8 mouse cellular contexts compared by ENCODE assay signal in the genomic region with DNA sequence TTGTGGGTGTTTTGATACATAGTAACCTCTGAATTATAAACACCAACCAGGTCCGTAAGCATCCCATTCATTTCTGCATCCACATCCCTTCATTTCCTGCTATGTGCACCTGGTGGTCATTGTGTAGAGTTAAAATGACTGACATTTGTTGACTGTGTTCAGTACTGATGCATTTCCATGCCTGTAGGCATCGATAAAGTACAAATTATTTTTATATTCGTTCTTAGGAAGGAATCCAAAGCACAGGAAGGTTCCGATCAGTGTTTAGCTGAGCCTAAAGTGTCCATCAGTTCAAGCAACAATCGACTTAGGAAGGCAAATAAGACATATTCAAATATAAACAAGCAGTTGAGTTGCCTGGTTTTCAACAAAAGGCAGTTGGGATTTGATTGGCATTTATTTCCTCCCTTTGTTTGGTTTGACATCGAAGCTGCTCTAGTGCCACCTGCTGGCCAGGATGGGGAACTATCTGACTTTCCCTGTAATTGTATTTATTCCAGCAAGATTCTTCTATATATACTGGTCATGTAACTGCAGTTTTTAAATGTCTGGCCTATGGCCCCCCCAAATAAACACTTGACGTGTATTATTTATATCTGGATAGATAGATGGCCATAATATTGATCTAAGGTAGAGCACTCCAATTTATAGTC.
DNase-seq lines count a peak whose midpoint lies in the region; ATAC-seq and TF ChIP-seq lines count a peak whose summit lies in the region.

No protein-coding gene starts in this region.

- intact Hi-C loops in gastrocnemius, adult 2 months (cut with DNase I), result loop anchor here (1.0 to 2.0 kb wide), 2 partner anchors 111 to 305 kb away; no protein-coding TSS in a partner anchor
- intact Hi-C loops in left cerebral cortex, postnatal 25 days (cut with DNase I), result loop anchor here (1.0 kb wide), 2 partner anchors 111 to 124 kb away; no protein-coding TSS in a partner anchor

- peak; percentile 70 to 82 for DNase-seq in heart, adult 18-20 months
- peak; percentile 78 to 84 for DNase-seq in cerebellum, postnatal 25 days
- DNase-seq in gastrocnemius, adult 2 months, result peak; percentile 72
- DNase-seq in intestine, embryonic 14.5 days (ENCODE audit: low spot score), result peak; percentile 73
- peak; percentile 77 to 81 for DNase-seq in left cerebral cortex, postnatal 25 days (ENCODE audit: low spot score in 2 of 2)
- DNase-seq in spleen, postnatal 10 days (ENCODE audit: low spot score in 2 of 2), result peak; percentile 41 to 76

- no peak overlapping the region for H3K27ac ChIP-seq in heart, embryonic 11.5 days (ENCODE audit: low read depth, low read length)
- peak overlapping the region; percentile 67 for H3K27ac ChIP-seq in gastrocnemius, adult 2 months
- no peak overlapping the region for H3K27ac ChIP-seq in intestine, embryonic 14.5 days (ENCODE audit: low read depth)
- peak overlapping the region; percentile 76 for H3K27ac ChIP-seq in midbrain, embryonic 15.5 days

- no peak overlapping the region for H3K9ac ChIP-seq in heart, embryonic 11.5 days (ENCODE audit: low read depth, low read length)
- no peak overlapping the region for H3K9ac ChIP-seq in intestine, embryonic 14.5 days (ENCODE audit: low read length)
- no peak overlapping the region for H3K9ac ChIP-seq in midbrain, embryonic 15.5 days

- 43% methylated on average over 7 of the region's 7 CpGs for WGBS in heart, embryonic 11.5 days (ENCODE audit: insufficient replicate concordance)
- 38% methylated on average over 7 of the region's 7 CpGs for WGBS in intestine, embryonic 14.5 days
- WGBS in midbrain, embryonic 15.5 days, result 32% methylated on average over 7 of the region's 7 CpGs

- H3K9me3 ChIP-seq in heart, embryonic 11.5 days (replicated peaks; ENCODE audit: control insufficient read depth, low read length), result no peaks in the 10 kb centered on the region
- H3K9me3 ChIP-seq in intestine, embryonic 14.5 days (ENCODE audit: control insufficient read depth, low read length), result no peaks in the 10 kb centered on the region
- no peaks in the 10 kb centered on the region for H3K9me3 ChIP-seq in midbrain, embryonic 15.5 days

- H3K4me1 ChIP-seq in heart, embryonic 11.5 days (ENCODE audit: control insufficient read depth, insufficient read depth, low read length), result peaks cover 5% of the 10 kb centered on the region; the same call in 1 of the 2 replicates
- H3K4me1 ChIP-seq in intestine, embryonic 14.5 days (replicated peaks; ENCODE audit: control insufficient read depth, insufficient read depth, low read length), result no peaks in the 10 kb centered on the region; the same call in 1 of the 2 replicates
- peaks cover 9% of the 10 kb centered on the region for H3K4me1 ChIP-seq in midbrain, embryonic 15.5 days

- H3K36me3 ChIP-seq in heart, embryonic 11.5 days (ENCODE audit: control insufficient read depth, insufficient read depth, low read length), result no peaks in the 10 kb centered on the region
- H3K36me3 ChIP-seq in intestine, embryonic 14.5 days (ENCODE audit: control insufficient read depth, insufficient read depth, low read length), result no peaks in the 10 kb centered on the region
- no peaks in the 10 kb centered on the region for H3K36me3 ChIP-seq in midbrain, embryonic 15.5 days (replicated peaks)

- no peak overlapping the region for H3K4me3 ChIP-seq in heart, embryonic 11.5 days (ENCODE audit: low read depth, low read length)
- H3K4me3 ChIP-seq in gastrocnemius, adult 2 months, result no peak overlapping the region
- H3K4me3 ChIP-seq in intestine, embryonic 14.5 days (ENCODE audit: low read depth, low read length), result no peak overlapping the region
- H3K4me3 ChIP-seq in midbrain, embryonic 15.5 days, result no peak overlapping the region

- H3K4me2 ChIP-seq in heart, embryonic 11.5 days, result no peak overlapping the region
- H3K4me2 ChIP-seq in intestine, embryonic 14.5 days (ENCODE audit: low read length), result no peak overlapping the region
- no peak overlapping the region for H3K4me2 ChIP-seq in midbrain, embryonic 15.5 days

- peak; percentile 90 for TF ChIP-seq CTCF in gastrocnemius, adult 2 months (IDR thresholded peaks at IDR 0.05)

- ATAC-seq in heart, embryonic 11.5 days (replicated peaks; ENCODE audit: insufficient number of reproducible peaks, low FRiP score, low TSS enrichment), result no peak; the same call in 1 of the 2 replicates
- 0 out of 2 replicates have a peak, but pooled peaks have one; percentile 44 for ATAC-seq in intestine, embryonic 14.5 days (replicated peaks; ENCODE audit: low FRiP score, low TSS enrichment, low read depth)
- ATAC-seq in midbrain, embryonic 15.5 days (replicated peaks), result peak; percentile 71

- no peaks in the 10 kb centered on the region for H3K27me3 ChIP-seq in heart, embryonic 11.5 days (ENCODE audit: control insufficient read depth, insufficient read depth, low read length)
- no peaks in the 10 kb centered on the region for H3K27me3 ChIP-seq in intestine, embryonic 14.5 days (replicated peaks; ENCODE audit: control insufficient read depth, insufficient read depth, low read length)
- no peaks in the 10 kb centered on the region for H3K27me3 ChIP-seq in midbrain, embryonic 15.5 days (replicated peaks)

Comparison
In these comparisons a context has a peak if more than half of its experiments do, and no peak if none do; other contexts are left out.
1. H3K27ac ChIP-seq: peak in gastrocnemius, adult 2 months (single experiment) and midbrain, embryonic 15.5 days (single experiment); none in heart, embryonic 11.5 days (single experiment) and intestine, embryonic 14.5 days (single experiment).
2. Peak in every context shown above with its lines, with median percentiles within 50 percentile points of each other: DNase-seq.